Mouse (Mus musculus) small intestine, adult 2 months (tissue): Measurements from ENCODE around the gene Elmo1.

ENCODE experiments used
- CTCF ChIP-seq: fragments of 200-500 bp; IDR thresholded peaks from 2 replicates; pipeline ENCODE4 v1.5.1; 2012; ENCODE audit warnings: low read depth, mild to moderate bottlenecking, control low read depth, inconsistent platforms, low read length, moderate library complexity, mixed read lengths; ENCODE audit not compliant: insufficient replicate concordance, insufficient read length; ENCODE audit errors: extremely low read depth
- POLR2A ChIP-seq: fragments of 200-500 bp; IDR thresholded peaks from 2 replicates; pipeline ENCODE4 v1.6.1; 2012; ENCODE audit warnings: low read depth, mild to moderate bottlenecking, control low read depth, inconsistent platforms, low read length, moderate library complexity

DNA sequence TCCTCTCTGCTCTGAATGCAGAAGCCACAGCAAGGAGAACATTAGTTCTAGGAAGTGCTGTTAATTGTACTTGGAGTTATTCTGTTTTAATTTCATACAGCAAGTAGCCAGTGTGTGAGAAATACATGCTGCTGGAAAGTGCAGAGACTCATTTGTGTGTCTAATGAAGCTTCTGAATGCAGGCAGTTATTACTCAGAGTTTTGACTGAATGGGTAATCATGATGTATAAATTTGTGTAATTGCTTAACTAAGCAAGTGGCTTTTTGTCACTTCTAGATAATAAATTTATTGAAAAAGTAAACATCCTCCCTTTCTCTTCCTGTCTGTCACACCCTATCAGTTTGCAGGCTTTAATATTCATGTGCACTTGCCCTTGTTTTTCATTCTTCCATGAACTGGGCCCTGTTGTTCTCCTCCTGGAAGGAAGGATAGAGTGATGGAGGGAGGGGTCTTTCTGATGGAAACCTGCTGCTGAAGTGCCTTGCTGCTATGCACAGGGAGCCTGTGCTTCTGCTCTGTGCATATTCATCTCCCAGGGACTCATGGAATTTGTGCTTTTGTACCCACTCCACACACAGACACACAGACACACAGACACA lies 159.8 kb downstream of the Elmo1 start:
- TF ChIP-seq CTCF: no peak
- TF ChIP-seq POLR2A: no peak
